Mouse (Mus musculus) megakaryocyte, embryonic 14.5 days (primary cell): ENCODE measurements around the gene Evx1. TPM values are rescaled to one million over a fixed set of nuclear protein-coding genes. Genes with fewer than 3 reads are reported as not detected.

ENCODE experiments used
- H3K27me3 ChIP-seq: replicated peaks from 2 replicates; pipeline ENCODE3; 2012; ENCODE audit warnings: inconsistent platforms
- H3K36me3 ChIP-seq: replicated peaks from 2 replicates; pipeline ENCODE3; 2012; ENCODE audit warnings: low read length, inconsistent platforms, mixed read lengths
- H3K4me1 ChIP-seq: 2 replicates; pipeline ENCODE4 v1.6.1; 2012; ENCODE audit warnings: inconsistent platforms
- H3K4me3 ChIP-seq: replicated peaks from 2 replicates; pipeline ENCODE3; 2012; ENCODE audit warnings: moderate library complexity, mild to moderate bottlenecking, inconsistent platforms
- H3K9me3 ChIP-seq: 2 replicates; pipeline ENCODE4 v1.6.1; 2012; ENCODE audit warnings: inconsistent platforms
- FLI1 ChIP-seq: IDR thresholded peaks from 2 replicates; pipeline ENCODE4 v1.6.1; 2012; ENCODE audit warnings: low read length, inconsistent platforms, mixed read lengths
- GATA1 ChIP-seq: IDR thresholded peaks from 3 replicates; pipeline ENCODE4 v1.6.1; 2012; ENCODE audit warnings: mixed read lengths, low read length, inconsistent platforms, borderline replicate concordance
- polyA plus RNA-seq: library from polyadenylated mRNA; stranded (reverse); fragments of >175 nt; gene quantifications from 2 replicates; pipeline ENCODE4 v1.2.3, GENCODE M21; 2012; ENCODE audit warnings: low replicate concordance; ENCODE audit not compliant: insufficient read depth

Gene Evx1
- polyA plus RNA-seq = not detected in 2 replicates

DNA sequence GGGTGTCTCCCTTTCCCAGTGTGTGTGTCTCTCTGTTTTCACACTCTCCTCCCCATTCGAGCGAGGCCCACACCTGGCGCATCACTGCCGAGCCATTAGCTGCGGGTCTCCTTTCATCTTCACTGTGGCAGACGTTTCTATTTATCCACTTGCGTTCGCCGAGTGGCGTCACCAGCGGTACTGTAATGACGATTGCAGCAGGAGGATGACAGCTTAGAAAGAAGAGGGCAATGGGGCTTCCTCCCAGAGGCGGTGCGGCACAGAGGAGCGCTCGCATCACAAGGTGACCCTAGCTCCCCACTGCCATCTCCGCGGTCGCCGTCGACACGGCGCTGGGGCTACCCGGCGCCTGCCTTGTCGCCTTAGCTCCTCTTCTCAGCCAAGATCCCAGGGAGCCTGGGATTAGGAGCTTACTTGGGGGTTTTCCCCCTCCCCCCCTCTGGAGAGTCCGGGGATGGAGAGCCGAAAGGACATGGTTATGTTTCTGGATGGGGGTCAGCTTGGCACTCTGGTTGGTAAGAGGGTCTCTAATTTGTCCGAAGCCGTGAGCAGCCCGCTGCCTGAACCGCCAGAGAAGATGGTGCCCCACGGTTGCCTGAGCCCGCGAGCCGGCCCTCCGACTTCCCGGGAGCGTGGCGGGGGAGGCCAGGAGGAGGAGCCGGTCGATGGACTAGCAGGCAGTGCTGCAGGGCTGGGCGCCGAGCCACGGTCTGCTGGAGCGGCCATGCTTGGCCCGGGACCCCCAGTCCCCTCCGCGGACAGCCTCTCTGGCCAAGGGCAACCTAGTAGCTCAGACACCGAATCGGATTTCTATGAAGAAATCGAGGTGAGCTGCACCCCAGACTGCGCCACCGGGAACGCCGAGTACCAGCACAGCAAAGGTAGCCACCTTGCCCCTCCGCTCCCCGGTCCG lies at the start of gene Evx1:
Gene Evx1, plus strand, starts transcription at position 108 of the 913 bp plus-strand sequence.
- Histone ChIP-seq H3K9me3 (no peaks in the 10 kb centered on the region), H3K4me1 (peaks cover 29% of the 10 kb centered on the region), H3K27me3 (peaks cover 99% of the 10 kb centered on the region), H3K36me3 (no peaks in the 10 kb centered on the region), H3K4me3 (peak within 1 kb of the TSS; percentile 30)
- TF ChIP-seq GATA1 (no peak), FLI1 (no peak)

- TF ChIP-seq GATA1 (no peak), FLI1 (no peak)
- Histone ChIP-seq H3K4me1 (peaks cover 45% of the 10 kb centered on the region), H3K27me3 (peaks cover 98% of the 10 kb centered on the region), H3K9me3 (peaks cover 7% of the 10 kb centered on the region; the same call in 1 of the 2 replicates), H3K36me3 (no peaks in the 10 kb centered on the region), H3K4me3 (no peak overlapping the region)
Observed at GRCm38 (mm10) chr6:52264106-52264790, 49.0 kb upstream of the Evx1 start.

DNA sequence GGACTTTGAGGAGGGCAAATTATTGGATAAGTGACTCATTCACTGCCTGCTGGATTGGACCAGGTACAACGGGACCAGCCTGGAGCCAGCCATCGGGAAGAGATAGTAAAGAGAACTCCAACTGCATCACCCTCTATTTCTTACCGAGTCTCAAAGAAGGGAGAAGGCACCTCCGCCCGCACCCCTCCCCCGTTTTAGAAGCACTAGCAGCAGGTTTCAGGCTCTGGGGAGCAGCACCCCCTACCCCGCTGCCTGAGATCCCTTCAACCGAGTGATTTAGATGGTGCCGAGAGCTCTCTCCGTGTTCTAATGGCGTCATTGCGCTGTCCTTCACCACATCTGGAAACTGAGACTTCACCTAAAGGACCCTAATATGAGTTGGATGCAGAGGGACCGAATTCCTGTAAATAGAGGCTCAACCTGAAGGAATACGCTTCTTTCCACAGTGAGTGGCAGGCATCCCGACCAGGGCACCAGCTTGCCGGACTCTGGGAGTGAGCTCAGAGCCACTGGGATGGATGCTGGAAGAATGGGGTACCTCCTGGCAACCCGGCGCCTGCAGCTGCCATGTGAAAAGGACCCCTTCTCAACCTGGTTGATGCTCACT lies 47.9 kb upstream of the Evx1 start:
- peaks cover 7% of the 10 kb centered on the region; the same call in 1 of the 2 replicates for H3K9me3 ChIP-seq
- H3K36me3 ChIP-seq = no peaks in the 10 kb centered on the region
- no peak overlapping the region for H3K4me3 ChIP-seq
- TF ChIP-seq GATA1 (no peak), FLI1 (no peak)
- peaks cover 37% of the 10 kb centered on the region for H3K4me1 ChIP-seq
- H3K27me3 ChIP-seq = peaks cover 99% of the 10 kb centered on the region

GRCm38 (mm10) chr6:52265913-52266665 lies 47.2 kb upstream of the Evx1 start:
- Histone ChIP-seq H3K36me3 (no peaks in the 10 kb centered on the region), H3K4me3 (no peak overlapping the region), H3K9me3 (peaks cover 7% of the 10 kb centered on the region; the same call in 1 of the 2 replicates), H3K27me3 (peaks cover 99% of the 10 kb centered on the region), H3K4me1 (peaks cover 37% of the 10 kb centered on the region)
- TF ChIP-seq FLI1 (no peak), GATA1 (no peak)

DNA sequence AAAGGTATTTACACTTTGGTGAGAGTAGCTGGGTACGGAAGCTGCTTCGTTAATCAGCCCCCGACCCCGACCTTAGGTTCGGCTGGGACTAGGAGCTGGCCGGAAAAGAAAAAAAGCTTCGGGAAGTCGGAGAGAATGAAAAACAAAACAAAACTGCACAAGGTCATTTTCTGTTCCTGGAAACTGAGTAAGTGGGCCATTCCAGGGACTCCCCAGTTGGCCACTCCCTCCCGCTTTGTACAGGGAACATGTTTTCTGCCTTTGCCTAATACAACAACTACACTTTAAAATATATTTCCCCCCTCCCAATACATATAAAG lies 46.7 kb upstream of the Evx1 start:
- H3K9me3 ChIP-seq = peaks cover 7% of the 10 kb centered on the region; the same call in 1 of the 2 replicates
- H3K4me3 ChIP-seq = no peak overlapping the region
- peaks cover 99% of the 10 kb centered on the region for H3K27me3 ChIP-seq
- TF ChIP-seq FLI1 (no peak), GATA1 (no peak)
- no peaks in the 10 kb centered on the region for H3K36me3 ChIP-seq
- H3K4me1 ChIP-seq = peaks cover 32% of the 10 kb centered on the region

- H3K27me3 ChIP-seq = peaks cover 98% of the 10 kb centered on the region
- peaks cover 26% of the 10 kb centered on the region for H3K4me1 ChIP-seq
- TF ChIP-seq GATA1 (no peak), FLI1 (no peak)
- H3K36me3 ChIP-seq = no peaks in the 10 kb centered on the region
- no peak overlapping the region for H3K4me3 ChIP-seq
- peaks cover 7% of the 10 kb centered on the region; the same call in 1 of the 2 replicates for H3K9me3 ChIP-seq
Observed at GRCm38 (mm10) chr6:52267221-52267620, 46.1 kb upstream of the Evx1 start.

DNA sequence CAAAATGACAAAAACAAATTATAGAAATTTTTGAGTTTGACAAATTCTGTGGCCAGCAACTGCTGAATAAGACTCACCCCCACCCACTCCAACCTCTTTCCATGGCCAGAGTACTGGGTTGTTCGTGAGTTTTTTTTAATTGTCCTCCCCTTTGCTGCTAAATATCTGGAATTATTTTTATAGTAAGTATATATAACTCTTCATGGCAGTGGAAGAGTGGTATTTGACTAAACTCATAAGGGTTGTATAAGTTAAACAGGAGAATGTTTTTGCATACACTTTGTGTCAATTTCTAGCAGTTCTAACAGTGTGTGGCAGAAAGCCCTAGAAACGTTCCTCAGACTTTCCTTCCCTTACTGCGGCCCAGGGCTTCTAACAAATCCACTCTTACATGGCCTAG lies 45.6 kb upstream of the Evx1 start:
- H3K36me3 ChIP-seq = no peaks in the 10 kb centered on the region
- H3K27me3 ChIP-seq = peaks cover 98% of the 10 kb centered on the region
- H3K4me3 ChIP-seq = no peak overlapping the region
- TF ChIP-seq GATA1 = no peak
- TF ChIP-seq FLI1 = no peak
- peaks cover 7% of the 10 kb centered on the region; the same call in 1 of the 2 replicates for H3K9me3 ChIP-seq
- H3K4me1 ChIP-seq = peaks cover 22% of the 10 kb centered on the region

GRCm38 (mm10) chr6:52268341-52268740 lies 45.0 kb upstream of the Evx1 start:
- Histone ChIP-seq H3K4me3 (no peak overlapping the region), H3K4me1 (peaks cover 17% of the 10 kb centered on the region), H3K36me3 (no peaks in the 10 kb centered on the region), H3K27me3 (peaks cover 98% of the 10 kb centered on the region), H3K9me3 (peaks cover 7% of the 10 kb centered on the region; the same call in 1 of the 2 replicates)
- TF ChIP-seq FLI1 (no peak), GATA1 (no peak)

DNA sequence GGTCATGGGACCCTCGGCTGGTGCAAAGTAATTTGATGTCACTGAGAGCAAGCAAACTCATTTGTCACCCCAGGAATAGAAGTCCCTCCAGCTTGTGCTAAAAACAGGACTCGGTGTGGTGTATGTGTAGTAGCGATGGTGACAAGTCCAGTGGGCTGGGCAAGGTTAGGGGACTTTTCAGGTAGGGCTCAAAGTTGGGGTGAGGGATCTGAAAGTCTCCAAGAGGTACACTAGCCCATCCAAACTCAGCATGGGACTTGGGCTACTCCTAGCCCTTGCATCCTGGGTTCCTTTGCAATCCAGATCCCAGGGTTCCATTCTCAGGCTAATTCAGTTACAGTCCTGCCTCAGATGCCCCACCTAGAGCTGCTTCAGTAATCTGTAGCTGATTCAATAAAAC lies 44.5 kb upstream of the Evx1 start:
- TF ChIP-seq FLI1 = no peak
- no peak for TF ChIP-seq GATA1
- H3K27me3 ChIP-seq = peaks cover 98% of the 10 kb centered on the region
- H3K36me3 ChIP-seq = no peaks in the 10 kb centered on the region
- peaks cover 7% of the 10 kb centered on the region; the same call in 1 of the 2 replicates for H3K9me3 ChIP-seq
- no peak overlapping the region for H3K4me3 ChIP-seq
- H3K4me1 ChIP-seq = peaks cover 21% of the 10 kb centered on the region
